Mouse (Mus musculus): ENCODE data around the gene Sema3e.

- TF ChIP-seq EP300 (IDR thresholded peaks at IDR 0.05) (no peak), CTCF (IDR thresholded peaks at IDR 0.05) (no peak)
Measured at GRCm38 (mm10) chr5:14209962-14210361, 184.9 kb downstream of the Sema3e start.

All from lung, postnatal 0 days (tissue).